Mouse (Mus musculus) right cerebral cortex, postnatal 14 days (tissue): ENCODE data around the gene Coro2a.

ENCODE experiments used
- DNase-seq: peaks from one replicate; pipeline ENCODE4 v3.0.0; 2022

The Coro2a gene

GRCm38 (mm10) chr4:46520491-46520890 lies 81.5 kb downstream of the Coro2a start:
- DNase-seq = no peak

GRCm38 (mm10) chr4:46507736-46508460 lies 94.1 kb downstream of the Coro2a start:
- DNase-seq = peak; percentile 82

- peak; percentile 94 for DNase-seq
Observed at GRCm38 (mm10) chr4:46506801-46507610, 95.0 kb downstream of the Coro2a start.

GRCm38 (mm10) chr4:46505361-46506057 lies 96.5 kb downstream of the Coro2a start:
- no peak for DNase-seq

GRCm38 (mm10) chr4:46503881-46504280 lies 98.1 kb downstream of the Coro2a start:
- DNase-seq = no peak

GRCm38 (mm10) chr4:46502606-46503502 lies 99.1 kb downstream of the Coro2a start:
- DNase-seq = no peak

- peak; percentile 49 for DNase-seq
Observed at GRCm38 (mm10) chr4:46498976-46499375, 103.0 kb downstream of the Coro2a start.

GRCm38 (mm10) chr4:46498511-46498910 lies 103.5 kb downstream of the Coro2a start:
- DNase-seq = no peak

- DNase-seq = peak; percentile 65
Observed at GRCm38 (mm10) chr4:46497286-46497892, 104.6 kb downstream of the Coro2a start.

GRCm38 (mm10) chr4:46495543-46495942 lies 106.5 kb downstream of the Coro2a start:
- DNase-seq = no peak

GRCm38 (mm10) chr4:46493071-46493470 lies 108.9 kb downstream of the Coro2a start:
- DNase-seq = no peak

GRCm38 (mm10) chr4:46489028-46489925 lies 112.7 kb downstream of the Coro2a start, which contains the start of gene Nans:
Nans (plus strand) TSS chr4:46489248.
- DNase-seq = peak; percentile 93

- peak; percentile 43 for DNase-seq
Observed at GRCm38 (mm10) chr4:46487348-46487747, 114.7 kb downstream of the Coro2a start.
